Mouse (Mus musculus) kidney, postnatal 36 days (tissue): ENCODE results near the gene Snd1.
"Not testable (repeated sequence)": the region's sequence is repeated elsewhere in the genome, so short reads cannot be mapped to it uniquely, and the experiment has no call there.

Experiments
- DNase-seq, 2 experiments: peaks; one replicate each; pipeline ENCODE4 v3.0.0; 2021 to 2022; ENCODE audit warnings: mixed read lengths in 2 of 2

Gene Snd1

DNA sequence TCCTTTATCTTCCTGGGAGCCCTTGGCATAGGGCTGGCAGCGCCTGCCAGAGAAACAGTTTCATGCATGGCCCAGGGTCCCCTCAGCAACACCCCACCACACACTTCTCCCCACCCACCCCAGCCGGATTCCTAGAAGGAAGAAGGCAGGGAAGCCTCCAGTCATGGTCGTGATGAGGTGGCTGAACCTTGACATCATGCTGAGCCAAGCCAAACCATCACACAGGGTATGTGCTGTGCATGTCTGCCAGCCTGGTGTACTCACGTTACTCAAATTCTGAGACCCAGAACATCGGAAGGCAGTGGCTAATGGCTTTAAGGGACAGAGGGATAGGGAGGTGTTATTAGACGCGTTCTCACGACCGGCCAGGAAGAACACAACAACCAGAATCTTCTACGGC is 448.9 kb downstream of the Snd1 start:
- DNase-seq = no peak

DNA sequence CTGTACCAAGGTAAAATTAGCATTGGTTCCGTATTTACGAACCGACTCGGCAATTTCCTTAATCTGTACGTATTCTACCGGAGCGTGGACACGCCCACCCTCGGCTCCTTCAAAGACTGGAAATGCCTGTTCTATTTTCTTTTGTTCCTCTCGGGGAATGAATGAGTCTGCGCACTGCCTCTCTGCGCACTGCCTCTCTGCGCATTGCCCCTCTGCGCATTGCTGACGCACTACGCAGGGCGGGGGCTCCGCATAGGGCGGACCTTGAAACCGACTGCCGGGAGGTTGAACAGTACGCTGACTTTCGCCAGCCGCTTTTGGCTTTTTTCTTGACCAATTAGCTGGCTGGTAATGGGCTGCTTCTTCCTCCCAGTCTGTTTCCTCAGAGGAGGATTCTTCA is 453.0 kb downstream of the Snd1 start:
- not testable (repeated sequence) for DNase-seq

DNA sequence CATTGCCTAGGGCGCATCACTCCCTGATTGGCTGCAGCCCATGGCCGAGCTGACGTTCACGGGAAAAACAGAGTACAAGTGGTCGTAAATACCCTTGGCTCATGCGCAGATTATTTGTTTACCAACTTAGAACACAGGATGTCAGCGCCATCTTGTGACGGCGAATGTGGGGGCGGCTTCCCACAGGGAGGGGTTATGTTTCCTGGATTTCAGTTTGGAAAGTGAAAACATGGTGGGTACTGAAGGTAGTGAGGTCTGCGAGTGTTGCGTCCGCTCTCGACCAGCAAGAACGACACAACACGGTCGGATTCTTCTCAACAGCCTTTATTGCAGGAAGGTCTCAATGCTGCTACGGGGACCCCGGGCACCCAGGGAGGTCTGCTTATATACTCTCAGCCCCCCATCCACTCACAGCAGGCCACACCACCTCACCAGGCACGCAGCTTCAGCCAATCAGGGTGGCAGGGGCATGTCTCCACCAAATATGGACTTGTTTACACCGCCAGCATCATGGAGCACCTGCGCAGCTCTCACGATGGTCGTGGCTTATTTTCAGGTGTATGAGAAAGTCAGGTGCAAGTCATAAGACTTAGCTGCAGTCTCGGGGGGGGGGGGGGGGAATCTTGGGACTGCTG is 454.3 kb downstream of the Snd1 start:
- DNase-seq = not testable (repeated sequence)

DNA sequence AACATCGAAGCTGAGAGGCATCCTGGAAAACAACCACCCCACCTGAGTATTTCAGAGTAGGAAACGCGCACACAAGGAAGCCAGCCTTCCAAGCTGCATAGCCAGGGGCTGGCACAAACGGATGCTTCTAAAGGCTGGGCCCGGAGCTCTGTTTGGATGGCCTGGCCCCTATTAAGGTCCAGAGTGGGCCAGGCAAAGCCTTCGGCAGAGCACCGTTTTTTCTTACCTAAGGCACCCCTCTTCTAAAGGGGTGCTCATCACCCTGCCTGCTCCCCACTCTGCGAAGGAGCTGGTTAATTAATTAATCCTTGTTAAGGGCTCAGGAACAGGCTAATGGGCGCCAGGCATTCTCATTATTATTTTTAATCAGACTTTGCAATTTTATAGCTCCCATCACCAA is 456.3 kb downstream of the Snd1 start:
- no peak for DNase-seq

DNA sequence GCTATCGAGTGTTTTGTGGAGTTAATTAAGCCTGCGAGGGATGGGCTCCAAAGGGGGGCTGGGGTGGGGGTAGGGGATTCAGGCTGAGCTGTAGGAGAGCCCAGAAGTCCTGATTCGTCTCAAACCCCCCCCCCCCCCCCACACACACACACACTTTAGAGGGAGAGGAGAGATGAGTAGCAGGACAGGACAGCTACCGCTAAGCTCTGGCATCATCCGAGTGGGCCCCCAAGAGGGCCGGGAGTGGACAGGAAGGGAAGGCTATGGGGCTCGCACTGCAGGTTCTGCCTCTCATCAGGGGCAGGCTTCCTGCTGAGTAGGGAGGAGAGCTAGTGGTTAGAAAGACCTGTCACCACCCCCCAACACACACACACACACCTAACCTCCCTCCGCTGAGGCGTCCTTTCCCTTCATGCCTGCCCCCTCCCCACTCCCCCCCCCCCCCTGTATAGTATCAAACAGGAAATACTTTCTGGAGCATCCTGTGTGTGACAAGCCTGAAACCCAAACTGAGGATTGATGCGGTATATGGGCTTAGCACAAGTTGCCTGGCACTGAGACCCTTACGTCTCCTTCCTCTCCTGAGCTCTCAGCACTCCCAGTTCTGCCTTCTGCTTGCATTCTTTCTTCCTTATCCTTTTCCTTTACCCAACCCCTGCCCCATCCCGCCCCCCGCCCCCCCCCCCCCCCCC is 456.8 kb downstream of the Snd1 start:
- no peak for DNase-seq

DNA sequence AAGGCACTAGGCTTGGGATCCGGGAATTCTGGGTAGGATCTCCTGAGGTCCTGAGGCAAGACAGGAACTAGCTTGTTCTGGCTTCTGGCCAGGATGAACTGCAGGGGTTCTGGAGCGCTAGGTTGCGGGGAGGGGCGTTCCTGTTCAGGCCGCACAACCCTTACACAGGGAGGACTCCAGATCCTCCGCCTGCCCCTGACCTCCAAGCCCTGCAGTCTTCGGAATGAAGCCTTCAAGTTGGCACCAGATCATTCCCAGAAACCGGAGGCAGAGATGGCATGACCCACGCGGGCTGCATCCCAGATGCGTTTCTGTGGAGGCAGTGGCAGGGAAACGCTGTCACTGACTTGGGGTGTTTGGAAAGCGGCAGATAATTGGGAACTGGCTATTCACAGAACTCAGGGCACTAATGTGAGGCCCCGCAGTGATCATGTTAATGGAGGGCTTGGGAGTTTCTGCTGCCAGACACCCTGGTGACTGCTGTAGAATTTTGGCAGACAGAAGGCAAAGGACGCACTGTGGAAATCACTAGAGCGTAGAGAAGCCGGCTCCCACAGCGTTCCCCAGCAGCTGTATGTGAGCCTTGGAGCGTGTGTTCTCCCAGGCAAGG is 457.5 kb downstream of the Snd1 start:
- DNase-seq = peak in 1 of 2 experiments; percentile 11

DNA sequence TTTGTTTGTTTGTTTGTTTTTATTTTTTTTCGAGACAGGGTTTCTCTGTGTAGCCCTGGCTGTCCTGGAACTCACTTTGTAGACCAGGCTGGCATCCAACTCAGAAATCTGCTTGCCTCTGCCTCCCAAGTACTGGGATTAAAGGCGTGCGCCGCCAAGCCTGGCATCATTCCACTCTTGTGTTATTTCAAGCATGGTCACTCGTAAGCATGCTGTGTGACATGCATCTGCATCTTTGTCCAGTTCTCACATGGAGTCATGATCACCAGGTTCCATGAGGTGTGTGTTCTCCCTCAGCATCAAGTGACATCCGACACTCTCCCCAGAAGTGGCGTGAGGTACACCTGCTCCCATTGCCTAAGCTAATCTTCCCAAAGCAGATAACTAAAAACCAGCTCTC is 460.8 kb downstream of the Snd1 start:
- DNase-seq = no peak

DNA sequence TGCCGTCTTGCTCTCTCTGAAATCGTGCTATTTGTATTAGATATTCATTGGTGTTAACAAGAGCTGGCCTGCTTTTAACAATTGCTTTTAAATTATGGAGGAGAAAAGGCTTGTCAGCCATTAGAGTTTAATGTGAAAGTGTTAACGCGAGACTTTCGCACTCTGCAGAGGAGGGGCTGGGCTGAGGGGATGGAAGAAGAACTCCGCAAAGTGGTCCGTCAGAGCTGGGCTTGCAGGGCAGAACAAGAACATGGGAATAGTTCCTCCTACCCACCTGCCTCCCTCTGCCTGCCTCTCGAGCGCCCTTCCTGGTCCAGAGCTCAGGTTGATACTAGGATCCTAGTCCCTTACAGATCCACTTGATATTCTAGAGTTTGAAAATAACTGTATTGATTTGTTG is 472.3 kb downstream of the Snd1 start:
- no peak for DNase-seq

DNA sequence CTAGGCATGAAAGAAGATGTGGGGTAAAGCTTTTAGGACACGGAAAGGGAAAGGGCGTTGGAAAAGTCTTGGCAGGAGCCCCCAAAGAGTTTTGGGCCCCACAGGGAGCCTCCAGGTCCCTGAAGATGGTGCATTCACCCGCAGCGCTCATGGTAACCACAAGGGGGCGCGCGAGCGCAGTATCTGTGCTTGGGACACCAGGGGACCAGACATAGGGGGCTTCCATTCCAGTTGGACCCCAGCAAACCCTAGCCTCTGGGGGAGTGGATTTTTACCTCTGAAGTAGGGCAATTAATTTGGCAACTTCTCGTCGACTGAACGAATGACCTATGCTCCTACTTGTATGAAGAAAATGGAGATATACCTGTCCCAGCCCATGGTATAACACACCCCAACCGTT is 474.3 kb downstream of the Snd1 start:
- peak; percentile 59 to 88 for DNase-seq

DNA sequence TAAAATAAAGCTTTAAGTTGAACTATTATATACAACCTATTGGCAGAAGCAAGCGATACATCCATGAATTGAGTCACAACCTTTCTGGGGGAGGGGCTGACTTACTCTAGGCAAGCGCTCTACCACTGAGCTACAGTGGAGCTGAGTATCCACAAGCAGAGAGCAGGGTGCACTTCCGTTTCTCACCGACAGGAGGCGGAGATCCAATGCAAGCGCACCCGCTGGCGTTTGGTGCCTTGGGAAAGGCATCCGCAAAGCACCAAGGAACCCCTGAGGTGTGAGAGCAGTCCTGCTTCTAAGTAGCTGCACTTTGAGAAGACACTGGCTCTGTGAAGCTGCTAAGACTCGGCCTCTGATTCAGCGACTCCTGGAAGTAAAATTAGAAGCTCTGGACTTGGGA is 480.6 kb downstream of the Snd1 start:
- peak; percentile 24 to 76 for DNase-seq

DNA sequence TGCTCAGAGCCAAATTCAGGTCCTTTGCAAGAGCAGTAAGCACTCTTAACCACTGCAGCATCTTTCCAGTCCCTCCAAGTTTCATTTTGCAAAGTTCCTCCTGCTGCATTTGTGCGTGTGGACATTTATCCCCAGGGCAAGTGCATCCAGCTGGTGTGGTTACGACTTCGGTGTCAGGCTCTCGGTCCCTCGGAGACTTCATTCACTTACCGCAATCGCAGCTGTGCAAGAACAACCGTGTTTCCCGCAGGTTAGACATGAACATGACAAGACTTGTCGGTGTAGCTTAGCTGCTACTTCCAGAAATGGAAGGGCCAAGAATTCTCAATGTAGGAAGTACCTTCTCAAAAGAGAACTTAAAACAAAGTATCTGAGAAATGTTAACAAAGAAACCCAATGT is 482.5 kb downstream of the Snd1 start:
- no peak for DNase-seq

DNA sequence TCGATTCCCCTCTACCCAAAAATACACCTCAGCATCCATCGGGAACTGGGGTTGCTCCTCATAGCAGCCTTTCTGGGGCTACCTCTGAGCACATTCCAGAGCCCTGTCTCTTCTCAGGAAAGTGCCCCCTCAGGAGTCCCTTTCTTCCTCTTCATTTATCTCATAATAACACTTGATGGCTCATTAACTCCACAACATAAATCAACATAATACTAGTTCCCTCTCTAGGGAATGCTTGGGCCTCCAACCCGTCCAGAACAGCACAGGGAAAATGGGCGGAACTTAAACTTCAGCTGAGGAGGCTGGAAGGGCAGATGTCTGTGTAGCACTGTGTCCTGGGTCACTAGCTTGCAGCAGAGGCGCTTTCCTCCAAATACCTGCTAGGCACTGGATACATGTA is 488.2 kb downstream of the Snd1 start:
- no peak for DNase-seq

DNA sequence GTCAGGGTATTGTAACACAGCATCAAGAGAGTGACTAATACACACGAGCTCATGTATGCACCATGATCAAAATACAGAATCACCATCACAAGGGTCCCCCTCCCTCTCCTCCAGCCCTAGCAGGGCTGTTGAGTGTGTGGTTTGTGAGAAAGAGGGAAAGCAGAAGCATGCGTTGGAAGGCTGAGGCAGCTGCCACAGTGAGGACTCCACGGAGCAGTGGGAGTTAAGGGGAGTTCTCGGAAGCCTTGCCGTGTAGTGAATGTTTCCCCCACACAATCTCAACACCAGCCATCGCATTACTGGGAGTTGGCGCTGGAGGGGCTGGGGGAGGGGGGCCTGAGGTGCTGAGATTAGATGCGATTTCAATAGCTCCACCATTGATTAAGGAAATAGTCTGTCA is 490.3 kb downstream of the Snd1 start:
- no peak for DNase-seq

DNA sequence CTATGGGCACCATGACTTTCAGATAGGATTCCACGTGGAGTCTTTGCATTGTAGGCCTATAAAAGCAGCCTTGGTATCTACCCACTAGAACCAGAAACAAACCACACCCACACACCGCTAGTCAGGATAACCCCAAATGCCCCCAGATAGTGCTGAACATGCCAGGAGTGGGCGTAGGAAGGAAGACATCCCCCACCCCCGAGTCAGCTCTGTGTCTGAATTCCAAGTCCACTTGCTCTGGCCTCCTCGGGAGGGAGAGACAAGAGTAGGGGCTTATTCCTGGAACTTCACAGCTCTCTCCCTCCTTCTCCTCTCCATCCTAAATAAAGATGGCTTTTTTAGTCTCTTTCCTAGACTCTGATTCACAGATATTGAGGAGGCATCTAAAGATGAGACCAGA is 494.7 kb downstream of the Snd1 start:
- DNase-seq = no peak

DNA sequence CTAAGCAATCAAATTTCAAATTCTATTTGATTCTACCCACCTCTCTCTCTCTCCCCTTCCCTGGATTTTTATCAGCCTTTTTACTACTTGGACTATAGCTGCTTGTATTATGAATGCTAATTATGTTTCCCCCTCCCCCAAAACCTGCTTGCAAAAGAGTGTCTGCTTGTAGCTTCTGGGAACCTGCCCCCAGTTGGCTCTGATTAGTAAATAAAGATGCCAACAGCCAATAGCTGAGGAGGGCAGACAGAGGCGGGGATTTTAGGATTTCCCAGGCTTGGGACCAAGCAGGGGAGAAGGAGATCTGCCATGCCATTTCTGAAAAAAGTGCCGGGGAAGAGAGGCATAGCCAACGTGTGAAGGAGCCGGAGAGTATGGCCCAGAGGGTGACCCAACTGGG is 495.8 kb downstream of the Snd1 start:
- no peak for DNase-seq

DNA sequence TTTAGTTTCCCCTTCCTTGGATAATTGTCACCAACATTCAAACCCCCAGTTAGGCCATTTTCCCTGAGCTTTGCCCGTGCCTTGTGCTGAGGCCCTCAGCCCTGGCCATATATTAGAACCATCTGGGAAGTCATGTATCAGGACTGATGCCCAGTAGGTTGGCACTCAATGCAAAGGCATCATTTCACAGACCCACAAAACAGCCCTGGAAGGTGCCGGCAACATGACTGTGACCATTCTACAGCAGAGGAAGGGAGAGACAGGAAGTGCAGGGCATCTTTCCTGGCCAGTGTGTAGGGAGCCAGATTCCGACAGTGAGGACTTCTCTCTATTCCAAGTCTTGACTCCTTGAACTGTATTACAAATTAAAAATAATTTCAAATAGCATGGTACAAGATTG is 499.6 kb downstream of the Snd1 start:
- DNase-seq = no peak

DNA sequence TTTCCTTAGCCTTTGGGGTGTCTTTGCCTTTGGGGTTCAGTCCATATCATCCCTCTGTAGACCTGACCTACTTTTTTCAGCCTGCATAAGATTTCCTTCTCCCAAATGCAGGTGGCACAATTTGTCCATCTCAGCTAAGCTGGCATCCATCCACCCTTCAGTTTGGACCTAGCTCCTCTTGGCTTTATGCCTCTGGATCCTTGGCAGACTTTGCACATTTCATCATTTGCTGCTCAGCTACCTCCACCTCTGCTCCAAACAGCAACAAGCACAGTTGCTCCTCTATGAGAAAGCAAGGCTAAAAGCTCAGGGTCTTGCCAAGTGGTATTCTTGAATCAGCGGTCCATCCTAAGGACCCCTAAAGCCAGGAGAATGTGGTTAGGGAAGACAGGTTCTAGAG is 500.2 kb downstream of the Snd1 start:
- DNase-seq = peak; percentile 70 to 72

DNA sequence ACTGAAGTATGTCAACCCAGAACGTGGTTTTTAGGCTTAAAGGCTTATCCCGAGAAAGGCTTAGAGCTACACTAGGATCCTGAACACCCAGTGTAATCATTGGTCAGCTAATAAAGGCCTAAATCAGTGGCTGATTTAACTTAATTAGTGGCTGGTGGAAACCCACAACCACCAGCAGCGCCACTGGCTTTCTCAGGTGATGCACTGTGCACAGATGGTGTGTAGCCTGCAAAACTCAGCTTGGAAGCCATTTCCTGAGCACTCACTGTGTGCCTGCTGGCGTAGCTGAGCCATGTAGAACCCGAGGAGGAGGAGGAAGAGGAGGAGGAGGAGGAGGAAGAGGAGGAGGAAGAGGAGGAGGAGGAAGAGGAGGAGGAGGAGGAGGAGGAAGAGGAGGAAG is 503.1 kb downstream of the Snd1 start:
- DNase-seq = no peak

DNA sequence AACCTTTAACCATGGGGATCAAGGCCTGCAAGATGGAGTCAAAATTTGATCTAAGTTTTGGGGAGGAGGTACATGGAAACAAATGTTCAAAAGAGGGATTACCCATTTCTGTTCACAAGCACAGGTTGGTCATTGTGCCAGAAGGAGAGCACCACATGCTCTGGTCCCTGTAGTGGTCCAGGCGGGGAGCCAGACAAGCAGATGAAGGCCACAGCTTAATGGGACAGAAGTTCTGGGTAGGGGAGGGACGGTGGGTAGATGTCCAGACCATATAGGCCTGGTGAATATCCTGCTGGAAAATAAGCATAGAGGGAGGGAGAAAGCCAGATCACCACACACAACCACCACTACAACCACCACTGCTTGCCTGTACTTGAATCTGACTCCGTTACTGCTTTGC is 503.9 kb downstream of the Snd1 start:
- no peak for DNase-seq

DNA sequence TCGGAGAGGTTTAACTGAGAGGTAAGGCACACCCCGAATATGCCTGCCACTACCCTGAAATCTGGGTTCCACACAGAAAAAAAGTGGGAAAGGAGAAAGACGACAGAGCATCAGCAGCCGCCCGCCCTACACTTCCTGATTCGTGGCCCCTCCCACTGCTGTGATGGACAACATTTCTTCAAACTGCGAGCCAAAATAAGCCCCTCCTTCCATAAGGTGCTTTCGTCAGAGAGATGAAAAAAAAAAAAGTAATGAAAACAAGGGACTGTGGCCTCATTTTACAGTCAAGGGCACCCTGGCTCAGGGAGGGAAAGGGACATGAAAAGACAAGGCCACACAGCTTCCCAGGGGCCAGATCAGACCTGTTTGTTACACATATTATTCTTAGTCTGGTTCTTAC is 504.6 kb downstream of the Snd1 start:
- DNase-seq = no peak

DNA sequence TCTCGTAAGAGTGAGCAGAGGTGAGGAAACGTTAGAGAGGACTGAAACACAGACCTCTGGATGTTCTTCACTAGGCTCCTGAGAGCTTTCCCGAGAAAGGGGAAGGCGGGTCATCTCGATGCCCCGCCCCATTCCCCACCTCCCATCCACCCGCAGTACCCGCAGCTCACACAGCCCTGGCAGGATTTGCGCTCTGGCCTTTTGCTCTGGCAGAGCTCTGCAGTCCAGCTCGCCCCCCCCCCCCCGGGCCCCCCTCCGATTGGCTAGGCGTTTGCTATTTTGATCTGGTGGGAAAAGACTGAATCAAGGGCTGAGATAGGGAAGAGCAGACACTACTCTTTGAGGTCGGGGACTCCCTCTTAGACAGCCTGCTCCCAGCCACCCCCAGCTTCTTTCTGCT is 505.3 kb downstream of the Snd1 start:
- DNase-seq = peak; percentile 23 to 29

DNA sequence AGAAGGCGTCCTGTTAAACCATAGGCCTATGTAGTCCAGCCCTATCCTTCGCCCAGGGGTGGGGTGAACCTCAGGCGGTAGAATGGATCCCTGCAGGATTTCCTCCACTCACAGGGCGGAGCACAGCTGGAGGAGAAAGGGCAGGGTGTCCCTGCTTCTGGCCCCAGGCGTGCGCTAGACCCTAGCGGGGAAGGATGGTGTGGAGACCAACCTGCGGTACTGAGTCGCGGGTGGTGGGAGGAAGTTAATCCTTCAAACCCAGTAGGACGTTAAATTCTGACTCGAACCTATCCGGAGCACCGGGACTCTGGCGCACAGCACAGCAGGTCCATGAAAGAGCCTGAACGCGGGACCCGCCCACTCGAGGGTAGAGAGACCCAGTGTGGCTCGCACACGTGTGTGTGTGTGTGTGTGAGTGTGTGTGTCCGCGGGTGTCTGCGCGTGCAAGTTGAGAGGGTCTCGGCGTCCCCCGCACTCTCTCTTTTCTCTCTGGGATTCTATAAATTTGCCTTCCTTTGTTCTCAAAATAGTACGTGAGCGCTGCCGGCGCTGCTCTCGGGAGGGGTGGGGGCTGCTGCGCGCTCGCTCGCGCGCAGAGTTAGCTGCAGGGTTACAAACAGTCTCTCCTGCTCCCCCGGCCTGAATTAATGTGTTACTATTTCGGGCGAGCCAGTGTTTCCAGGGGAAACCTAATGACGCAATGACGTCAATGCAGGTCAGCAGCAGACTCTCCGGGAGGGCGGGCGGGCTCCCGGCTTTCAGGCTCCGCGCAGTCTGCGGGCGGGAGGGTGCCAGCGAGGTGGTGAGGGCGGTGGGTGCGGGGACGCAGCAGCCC is 506.0 kb downstream of the Snd1 start:
- peak; percentile 67 to 83 for DNase-seq

DNA sequence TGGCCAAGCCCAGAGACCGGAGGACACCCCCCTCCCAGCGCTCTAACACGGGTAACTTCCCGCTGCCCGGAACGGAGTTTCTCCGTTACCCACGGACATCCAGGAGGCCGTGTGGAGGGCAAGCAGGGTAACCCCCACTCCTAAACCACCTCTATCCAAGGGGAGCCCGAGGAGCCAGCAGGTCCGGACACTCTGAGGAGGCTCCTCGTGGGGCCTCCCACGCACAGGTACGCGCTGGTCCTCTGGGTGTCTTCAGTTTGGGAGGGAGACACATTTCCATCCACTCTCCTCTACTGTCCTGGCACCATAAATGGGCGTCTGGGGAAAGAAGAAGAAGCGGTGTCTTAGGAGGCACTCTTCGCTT is 506.6 kb downstream of the Snd1 start:
- no peak for DNase-seq
